Mouse (Mus musculus) midbrain, embryonic 13.5 days (tissue): Measurements from ENCODE around the gene Litaf. TPM values are rescaled to one million over a fixed set of nuclear protein-coding genes. Genes with fewer than 3 reads are reported as not detected.

ENCODE experiments used
- ATAC-seq: fragments of 200-750 bp; cut with Nextera tagmentation; 2 replicates; pipeline ENCODE4 v1.8.0; 2017; ENCODE audit warnings: mild to moderate bottlenecking, moderate TSS enrichment, moderate library complexity
- H3K27ac ChIP-seq: fragments of 300-500 bp; sonication (generic); 2 replicates; pipeline ENCODE4 v1.5.1; 2015; ENCODE audit warnings: inconsistent platforms, mild to moderate bottlenecking, moderate library complexity
- H3K27me3 ChIP-seq: fragments of 300-500 bp; sonication (generic); 2 replicates; pipeline ENCODE4 v1.6.1; 2015; ENCODE audit warnings: mild to moderate bottlenecking, inconsistent platforms
- H3K36me3 ChIP-seq: fragments of 300-500 bp; sonication (generic); 2 replicates; pipeline ENCODE4 v1.6.1; 2015; ENCODE audit warnings: mild to moderate bottlenecking, inconsistent platforms
- H3K4me1 ChIP-seq: fragments of 300-500 bp; sonication (generic); replicated peaks from 2 replicates; pipeline ENCODE4 v1.6.1; 2015; ENCODE audit warnings: inconsistent platforms
- H3K4me2 ChIP-seq: fragments of 300-500 bp; sonication (generic); replicated peaks from 2 replicates; pipeline ENCODE4 v1.6.1; 2015; ENCODE audit warnings: moderate library complexity, mild to moderate bottlenecking, inconsistent platforms
- H3K4me3 ChIP-seq: fragments of 300-500 bp; sonication (generic); replicated peaks from 2 replicates; pipeline ENCODE4 v1.5.1; 2015; ENCODE audit warnings: mild to moderate bottlenecking, inconsistent platforms
- H3K9ac ChIP-seq: fragments of 300-500 bp; sonication (generic); replicated peaks from 2 replicates; pipeline ENCODE4 v1.6.1; 2015; ENCODE audit warnings: mild to moderate bottlenecking, inconsistent platforms
- H3K9me3 ChIP-seq: fragments of 300-500 bp; sonication (generic); 2 replicates; pipeline ENCODE4 v1.6.1; 2016; ENCODE audit warnings: mild to moderate bottlenecking, inconsistent platforms
- WGBS: fragments of 180-500 bp; shearing (Covaris S2); methylation state at CpG from one replicate; pipeline ENCODE4 v1.1.7; 2015; 5-methylcytosine and 5-hydroxymethylcytosine counted together
- polyA plus RNA-seq: library from polyadenylated mRNA; unstranded; fragments of >200 nt; fragmentation: Nextera tagmentation; extraction: Ambion mirVana; gene quantifications from 2 replicates; pipeline ENCODE4 v1.2.1, GENCODE M21; 2015

The Litaf gene
- polyA plus RNA-seq, 1 experiment from 2014 or later, result 33.5 TPM

- Histone ChIP-seq H3K27ac (no peak overlapping the region), H3K27me3 (no peaks in the 10 kb centered on the region), H3K4me2 (no peak overlapping the region), H3K9me3 (no peaks in the 10 kb centered on the region), H3K9ac (no peak overlapping the region), H3K4me3 (no peak overlapping the region), H3K36me3 (no peaks in the 10 kb centered on the region), H3K4me1 (peaks cover 56% of the 10 kb centered on the region)
- ATAC-seq, result no peak
- 94% methylated on average over 4 of the region's 4 CpGs for WGBS
These were observed 1.6 kb downstream of the Litaf start for GRCm38 (mm10) chr16:11064341-11064740.

GRCm38 (mm10) chr16:11062794-11063721, 2.9 kb downstream of the Litaf start:
- Histone ChIP-seq H3K4me1 (peaks cover 43% of the 10 kb centered on the region), H3K9me3 (no peaks in the 10 kb centered on the region), H3K9ac (peak overlapping the region; percentile 7; the same call in 1 of the 2 replicates), H3K36me3 (no peaks in the 10 kb centered on the region), H3K27ac (peak overlapping the region; percentile 75), H3K4me2 (0 out of 2 replicates have a peak overlapping the region, but pooled peaks have one; percentile 1), H3K4me3 (no peak overlapping the region), H3K27me3 (no peaks in the 10 kb centered on the region)
- peak; percentile 19; the same call in 1 of the 2 replicates for ATAC-seq
- WGBS, result 17% methylated on average over 13 of the region's 13 CpGs

GRCm38 (mm10) chr16:11060645-11061044, 5.3 kb downstream of the Litaf start, which contains the start of gene Snn:
Gene Snn, plus strand, starts transcription at chr16:11060945.
- ATAC-seq, result no peak
- H3K9me3 ChIP-seq, result no peaks in the 10 kb centered on the region
- no peak within 1 kb of the TSS for H3K4me2 ChIP-seq
- WGBS, result 88% methylated on average over 4 of the region's 4 CpGs
- H3K4me3 ChIP-seq, result no peak within 1 kb of the TSS
- no peaks in the 10 kb centered on the region for H3K36me3 ChIP-seq
- H3K4me1 ChIP-seq, result peaks cover 32% of the 10 kb centered on the region
- no peak within 1 kb of the TSS for H3K27ac ChIP-seq
- no peak within 1 kb of the TSS for H3K9ac ChIP-seq
- no peaks in the 10 kb centered on the region for H3K27me3 ChIP-seq

DNA sequence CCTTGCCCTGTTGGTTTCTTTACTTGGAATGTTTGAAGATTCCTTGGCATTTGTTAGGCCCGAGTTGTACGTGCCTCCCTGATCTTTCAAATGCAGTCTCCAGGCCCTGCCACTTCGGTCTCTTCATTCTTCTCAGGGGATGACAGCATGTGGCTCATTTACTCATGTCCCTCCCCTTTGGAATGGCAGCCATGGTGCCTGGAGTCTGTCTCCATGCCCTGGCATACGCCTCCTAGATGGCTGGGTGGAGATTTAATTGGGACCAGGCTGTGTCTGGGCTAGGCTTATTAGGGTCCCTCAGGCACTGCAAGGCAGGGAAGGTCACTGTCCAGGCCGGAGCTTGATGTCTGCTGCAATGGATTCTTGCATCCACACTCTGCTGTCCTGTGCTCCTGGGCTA, 10.0 kb downstream of the Litaf start:
- Histone ChIP-seq H3K9me3 (no peaks in the 10 kb centered on the region), H3K4me1 (no peaks in the 10 kb centered on the region), H3K9ac (no peak overlapping the region), H3K27ac (no peak overlapping the region), H3K36me3 (no peaks in the 10 kb centered on the region), H3K4me3 (no peak overlapping the region), H3K4me2 (no peak overlapping the region), H3K27me3 (no peaks in the 10 kb centered on the region)
- WGBS, result 80% methylated on average over 5 of the region's 5 CpGs
- ATAC-seq, result no peak

- H3K27ac ChIP-seq, result no peak overlapping the region
- no peaks in the 10 kb centered on the region for H3K4me1 ChIP-seq
- WGBS, result 88% methylated on average over 6 of the region's 6 CpGs
- no peaks in the 10 kb centered on the region for H3K27me3 ChIP-seq
- H3K4me2 ChIP-seq, result no peak overlapping the region
- H3K4me3 ChIP-seq, result no peak overlapping the region
- ATAC-seq, result no peak
- no peaks in the 10 kb centered on the region for H3K36me3 ChIP-seq
- H3K9ac ChIP-seq, result no peak overlapping the region
- no peaks in the 10 kb centered on the region for H3K9me3 ChIP-seq
These were observed 11.1 kb downstream of the Litaf start for GRCm38 (mm10) chr16:11054871-11055270.

- H3K27me3 ChIP-seq, result no peaks in the 10 kb centered on the region
- ATAC-seq, result no peak
These were observed 11.5 kb downstream of the Litaf start for GRCm38 (mm10) chr16:11054409-11054808.

DNA sequence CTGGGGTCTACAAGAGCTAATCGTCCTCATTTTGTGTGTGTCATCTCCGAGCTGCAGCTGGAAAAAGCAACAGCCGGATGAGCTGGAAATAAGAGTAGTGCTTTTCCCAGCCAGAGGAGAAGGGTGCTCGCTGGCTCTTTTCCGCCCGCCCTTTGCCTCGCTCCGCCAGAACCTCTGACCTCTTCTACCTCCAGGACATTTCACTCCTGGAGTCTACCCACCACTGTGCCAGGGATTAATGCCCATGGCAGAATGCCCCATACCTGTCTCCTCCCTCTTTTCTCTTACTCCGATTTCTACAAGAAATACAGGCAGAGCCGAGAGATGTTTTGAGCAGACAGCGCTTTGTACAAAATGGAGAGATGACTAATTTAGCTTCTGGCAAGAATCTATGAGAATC, 14.8 kb downstream of the Litaf start:
- no peaks in the 10 kb centered on the region for H3K4me1 ChIP-seq
- no peak overlapping the region for H3K4me3 ChIP-seq
- no peaks in the 10 kb centered on the region for H3K27me3 ChIP-seq
- no peaks in the 10 kb centered on the region for H3K36me3 ChIP-seq
- no peak overlapping the region for H3K27ac ChIP-seq
- no peak overlapping the region for H3K9ac ChIP-seq
- no peaks in the 10 kb centered on the region for H3K9me3 ChIP-seq
- no peak for ATAC-seq
- 91% methylated on average over 11 of the region's 11 CpGs for WGBS
- no peak overlapping the region for H3K4me2 ChIP-seq

More at GRCm38 (mm10) chr16:11054409-11054808, 11.5 kb downstream of the Litaf start:
- no peaks in the 10 kb centered on the region for H3K4me1 ChIP-seq
- H3K4me3 ChIP-seq, result no peak overlapping the region
- H3K4me2 ChIP-seq, result no peak overlapping the region
- H3K9me3 ChIP-seq, result no peaks in the 10 kb centered on the region
- H3K36me3 ChIP-seq, result no peaks in the 10 kb centered on the region
- H3K9ac ChIP-seq, result no peak overlapping the region
- H3K27ac ChIP-seq, result no peak overlapping the region
- 72% methylated on average over 6 of the region's 6 CpGs for WGBS

- Histone ChIP-seq H3K9ac (no peak overlapping the region), H3K9me3 (no peaks in the 10 kb centered on the region), H3K4me3 (no peak overlapping the region), H3K36me3 (no peaks in the 10 kb centered on the region), H3K4me1 (no peaks in the 10 kb centered on the region), H3K27ac (no peak overlapping the region), H3K27me3 (no peaks in the 10 kb centered on the region), H3K4me2 (no peak overlapping the region)
- ATAC-seq, result no peak
- WGBS, result 78% methylated on average over 2 of the region's 2 CpGs
These were observed 15.7 kb downstream of the Litaf start for GRCm38 (mm10) chr16:11050226-11050625.

DNA sequence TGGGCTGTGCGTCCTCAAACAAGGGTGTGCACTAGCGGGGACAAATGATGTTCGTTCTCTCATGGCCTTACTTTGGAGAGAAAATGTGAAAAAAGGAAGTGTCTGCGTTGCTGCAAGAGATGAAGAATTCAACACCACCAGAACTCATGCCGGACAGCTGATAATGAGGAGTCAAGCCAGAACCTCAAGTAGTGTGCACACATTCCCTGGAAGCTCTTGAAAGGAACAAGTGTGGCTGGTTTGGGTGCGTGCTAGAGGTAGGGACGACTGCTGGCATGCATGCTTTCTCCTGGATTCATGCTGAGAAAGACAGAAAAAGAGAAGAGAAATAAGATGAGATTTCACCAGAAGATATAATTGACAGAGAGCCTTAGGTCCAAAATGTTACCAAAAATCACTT, 18.8 kb downstream of the Litaf start:
- no peak for ATAC-seq
- Histone ChIP-seq H3K27me3 (no peaks in the 10 kb centered on the region), H3K9ac (no peak overlapping the region), H3K4me2 (no peak overlapping the region), H3K4me1 (no peaks in the 10 kb centered on the region), H3K27ac (no peak overlapping the region), H3K4me3 (no peak overlapping the region), H3K36me3 (no peaks in the 10 kb centered on the region), H3K9me3 (no peaks in the 10 kb centered on the region)
- WGBS, result 88% methylated on average over 7 of the region's 7 CpGs

GRCm38 (mm10) chr16:11046437-11046836, 19.5 kb downstream of the Litaf start:
- no peaks in the 10 kb centered on the region for H3K4me1 ChIP-seq
- no peak for ATAC-seq
- WGBS, result 85% methylated on average over 7 of the region's 7 CpGs
- no peaks in the 10 kb centered on the region for H3K9me3 ChIP-seq
- H3K4me3 ChIP-seq, result no peak overlapping the region
- H3K27me3 ChIP-seq, result no peaks in the 10 kb centered on the region
- H3K36me3 ChIP-seq, result no peaks in the 10 kb centered on the region
- no peak overlapping the region for H3K4me2 ChIP-seq
- no peak overlapping the region for H3K9ac ChIP-seq
- H3K27ac ChIP-seq, result no peak overlapping the region

GRCm38 (mm10) chr16:11043239-11043638, 22.7 kb downstream of the Litaf start:
- no peak overlapping the region for H3K4me3 ChIP-seq
- no peak overlapping the region for H3K9ac ChIP-seq
- H3K27ac ChIP-seq, result no peak overlapping the region
- H3K4me2 ChIP-seq, result no peak overlapping the region
- no peaks in the 10 kb centered on the region for H3K4me1 ChIP-seq
- WGBS, result 88% methylated on average over 5 of the region's 5 CpGs
- no peak for ATAC-seq
- no peaks in the 10 kb centered on the region for H3K9me3 ChIP-seq
- H3K36me3 ChIP-seq, result no peaks in the 10 kb centered on the region
- H3K27me3 ChIP-seq, result no peaks in the 10 kb centered on the region

DNA sequence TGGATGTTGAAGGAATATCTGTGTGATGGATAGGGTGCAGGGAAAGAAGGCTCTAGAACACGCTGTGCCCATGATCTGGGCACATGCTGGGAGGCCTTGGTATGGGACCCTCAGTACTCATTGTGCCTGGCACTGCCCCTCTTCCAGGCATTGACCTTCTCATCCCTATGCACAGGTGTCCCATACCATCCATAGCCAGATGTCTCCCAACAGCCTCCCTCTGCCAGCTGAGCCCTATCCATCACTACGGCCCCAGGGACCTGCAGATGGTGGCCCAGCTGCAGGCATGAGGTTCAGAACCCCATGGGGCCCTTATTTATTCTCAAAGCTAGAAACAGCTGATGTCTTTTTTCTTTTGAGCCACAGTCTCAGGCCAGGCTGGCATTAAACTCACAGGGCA, 25.4 kb downstream of the Litaf start:
- H3K9me3 ChIP-seq, result no peaks in the 10 kb centered on the region
- no peaks in the 10 kb centered on the region for H3K36me3 ChIP-seq
- no peak overlapping the region for H3K9ac ChIP-seq
- 86% methylated on average over 2 of the region's 2 CpGs for WGBS
- no peak overlapping the region for H3K4me3 ChIP-seq
- ATAC-seq, result no peak
- H3K4me2 ChIP-seq, result no peak overlapping the region
- H3K27ac ChIP-seq, result no peak overlapping the region
- H3K4me1 ChIP-seq, result no peaks in the 10 kb centered on the region
- no peaks in the 10 kb centered on the region for H3K27me3 ChIP-seq
